Mouse (Mus musculus) megakaryocyte, adult 5-6 weeks (primary cell): ENCODE measurements around the gene Mst1r. TPM values are rescaled to one million over a fixed set of nuclear protein-coding genes. Genes with fewer than 3 reads are reported as not detected.

Experiments
- ATAC-seq: 2 replicates; pipeline ENCODE4 v1.8.0; 2016; ENCODE audit warnings: mild to moderate bottlenecking, inconsistent platforms; ENCODE audit not compliant: poor library complexity, severe bottlenecking
- total RNA-seq, 2 experiments: library from RNA; stranded (forward) in 1 of 2; stranded (reverse) in 1 of 2; fragments of 153-499, 151-499 nt in 1 of 2; fragments of 221-1000, 200-1000 nt in 1 of 2; gene quantifications; 2 replicates each; pipeline versions ENCODE4 v1.2.3 to v1.2.4; 2015 to 2017

Mst1r gene
- total RNA-seq, 2 experiments from 2014 or later: 0.94 to 2.3 TPM

GRCm38 (mm10) chr9:107910025-107910769, 3.5 kb downstream of the Mst1r start:
- ATAC-seq: no peak

GRCm38 (mm10) chr9:107914764-107915420, 8.2 kb downstream of the Mst1r start:
- ATAC-seq: no peak

GRCm38 (mm10) chr9:107917895-107918608, 11.4 kb downstream of the Mst1r start:
- ATAC-seq: no peak

GRCm38 (mm10) chr9:107918884-107919283, 12.2 kb downstream of the Mst1r start:
- ATAC-seq: no peak

- no peak for ATAC-seq
These were observed 12.8 kb downstream of the Mst1r start for GRCm38 (mm10) chr9:107919441-107919840.

- peak; percentile 82 for ATAC-seq
These were observed 16.3 kb downstream of the Mst1r start for GRCm38 (mm10) chr9:107923021-107923420.

GRCm38 (mm10) chr9:107923956-107924355, 17.3 kb downstream of the Mst1r start:
- ATAC-seq: peak; percentile 42; the same call in 1 of the 2 replicates

- no peak for ATAC-seq
These were observed 18.6 kb downstream of the Mst1r start for GRCm38 (mm10) chr9:107925251-107925650.

- ATAC-seq: no peak
These were observed 20.3 kb downstream of the Mst1r start for GRCm38 (mm10) chr9:107926920-107927420.

GRCm38 (mm10) chr9:107927749-107928148, 21.1 kb downstream of the Mst1r start:
- no peak for ATAC-seq

- ATAC-seq: no peak
These were observed 21.5 kb downstream of the Mst1r start, which contains the start of gene Actl11 for GRCm38 (mm10) chr9:107928169-107928568. Actl11 (plus strand) TSS chr9:107928469.

- no peak for ATAC-seq
These were observed 25.5 kb downstream of the Mst1r start for GRCm38 (mm10) chr9:107932221-107932620.

GRCm38 (mm10) chr9:107934146-107934545, 27.5 kb downstream of the Mst1r start:
- ATAC-seq: no peak

- ATAC-seq: no peak
These were observed 28.7 kb downstream of the Mst1r start, which contains the start of gene Camkv for GRCm38 (mm10) chr9:107935374-107935773. Camkv (plus strand) TSS chr9:107935674.

GRCm38 (mm10) chr9:107935790-107936214, 29.1 kb downstream of the Mst1r start:
- ATAC-seq: peak; percentile 40; the same call in 1 of the 2 replicates

- ATAC-seq: no peak
These were observed 29.6 kb downstream of the Mst1r start for GRCm38 (mm10) chr9:107936215-107936822.

GRCm38 (mm10) chr9:107936831-107937230, 30.2 kb downstream of the Mst1r start:
- no peak for ATAC-seq

- no peak for ATAC-seq
These were observed 40.8 kb downstream of the Mst1r start for GRCm38 (mm10) chr9:107947241-107948194.

- ATAC-seq: no peak
These were observed 42.7 kb downstream of the Mst1r start for GRCm38 (mm10) chr9:107949184-107949921.
